Mouse (Mus musculus) neural tube, embryonic 15.5 days (tissue): ENCODE results near the gene Chrnb2. TPM values are rescaled to one million over a fixed set of nuclear protein-coding genes. Genes with fewer than 3 reads are reported as not detected.
"Not testable (repeated sequence)": the region's sequence is repeated elsewhere in the genome, so short reads cannot be mapped to it uniquely, and the experiment has no call there.

ENCODE experiments used
- ATAC-seq: fragments of 200-750 bp; cut with Nextera tagmentation; 2 replicates; pipeline ENCODE4 v1.8.0; 2017; ENCODE audit warnings: mild to moderate bottlenecking, moderate TSS enrichment, moderate library complexity; ENCODE audit not compliant: low FRiP score
- H3K27ac ChIP-seq: fragments of 300-500 bp; sonication (generic); replicated peaks from 2 replicates; pipeline ENCODE4 v1.5.1; 2015; ENCODE audit warnings: mild to moderate bottlenecking, inconsistent platforms
- H3K27me3 ChIP-seq: fragments of 300-500 bp; sonication (generic); replicated peaks from 2 replicates; pipeline ENCODE4 v1.6.1; 2015; ENCODE audit warnings: inconsistent platforms
- H3K36me3 ChIP-seq: fragments of 300-500 bp; sonication (generic); 2 replicates; pipeline ENCODE4 v1.6.1; 2015; ENCODE audit warnings: inconsistent platforms
- H3K4me1 ChIP-seq: fragments of 300-500 bp; sonication (generic); 2 replicates; pipeline ENCODE4 v1.6.1; 2015; ENCODE audit warnings: inconsistent platforms
- H3K4me2 ChIP-seq: fragments of 300-500 bp; sonication (generic); 2 replicates; pipeline ENCODE4 v1.6.1; 2015; ENCODE audit warnings: inconsistent platforms, mild to moderate bottlenecking, moderate library complexity
- H3K4me3 ChIP-seq: fragments of 300-500 bp; sonication (generic); replicated peaks from 2 replicates; pipeline ENCODE4 v1.5.1; 2015; ENCODE audit warnings: mild to moderate bottlenecking, inconsistent platforms
- H3K9ac ChIP-seq: fragments of 300-500 bp; sonication (generic); replicated peaks from 2 replicates; pipeline ENCODE4 v1.6.1; 2015; ENCODE audit warnings: mild to moderate bottlenecking, inconsistent platforms
- H3K9me3 ChIP-seq: fragments of 300-500 bp; sonication (generic); replicated peaks from 2 replicates; pipeline ENCODE4 v1.6.1; 2016; ENCODE audit warnings: inconsistent platforms
- WGBS: fragments of 180-500 bp; shearing (Covaris S2); methylation state at CpG from one replicate; pipeline ENCODE4 v1.1.7; 2015; ENCODE audit warnings: mixed read lengths; 5-methylcytosine and 5-hydroxymethylcytosine counted together
- polyA plus RNA-seq: library from polyadenylated mRNA; unstranded; fragments of >200 nt; fragmentation: Nextera tagmentation; extraction: Ambion mirVana; gene quantifications from 2 replicates; pipeline ENCODE4 v1.2.1, GENCODE M21; 2015

The Chrnb2 gene
- polyA plus RNA-seq, 1 experiment from 2014 or later, result 22.5 TPM

DNA sequence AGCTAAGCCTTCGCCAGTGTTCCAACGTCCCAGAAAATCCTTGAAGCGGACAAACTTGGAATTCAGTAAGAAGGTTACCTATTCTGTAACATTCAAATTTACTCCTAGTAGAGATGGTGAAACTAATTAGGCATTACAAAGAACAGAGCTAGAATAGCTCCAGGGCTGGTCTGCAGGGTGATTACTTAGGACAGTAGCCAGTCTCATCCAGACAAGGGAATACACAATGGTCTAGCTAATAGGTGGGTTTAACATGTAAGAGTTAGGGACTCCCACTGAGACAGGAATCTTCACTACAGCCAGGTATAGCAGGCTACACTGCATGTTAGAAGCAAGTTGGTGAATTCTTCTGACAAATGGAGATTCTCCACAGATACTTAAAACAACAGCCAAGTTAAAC, 35.6 kb upstream of the Chrnb2 start:
- not testable (repeated sequence) for H3K27ac ChIP-seq, H3K4me2 ChIP-seq, ATAC-seq, H3K9me3 ChIP-seq, H3K36me3 ChIP-seq, H3K9ac ChIP-seq, H3K4me1 ChIP-seq, H3K27me3 ChIP-seq, H3K4me3 ChIP-seq
- WGBS, result 52% methylated on average over 3 of the region's 3 CpGs

DNA sequence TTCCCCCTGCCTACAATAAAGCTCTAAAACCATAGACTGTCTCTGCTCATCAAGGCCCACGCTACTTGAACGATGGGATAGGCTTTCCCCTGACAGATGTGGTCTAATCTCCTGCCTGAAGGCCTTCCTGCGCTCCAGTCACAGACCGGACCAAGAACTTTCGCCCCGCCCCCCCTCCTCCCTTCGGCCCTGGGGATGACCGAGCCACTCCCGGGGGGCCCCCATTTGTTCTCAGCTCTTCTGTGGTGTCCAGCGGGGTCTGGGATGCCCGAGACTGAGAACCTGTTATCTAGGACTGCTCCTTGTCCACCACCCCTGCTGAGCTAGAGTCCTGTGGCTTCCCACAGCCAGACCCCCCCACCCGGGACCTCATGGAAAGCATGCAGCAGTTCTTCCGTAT, 35.0 kb upstream of the Chrnb2 start:
- 6% methylated on average over 13 of the region's 13 CpGs for WGBS
- Histone ChIP-seq H3K9ac (no peak overlapping the region), H3K27ac (no peak overlapping the region), H3K36me3 (no peaks in the 10 kb centered on the region), H3K4me1 (peaks cover 4% of the 10 kb centered on the region; the same call in 1 of the 2 replicates), H3K9me3 (no peaks in the 10 kb centered on the region), H3K27me3 (no peaks in the 10 kb centered on the region), H3K4me2 (peak overlapping the region; percentile 20), H3K4me3 (no peak overlapping the region)
- no peak for ATAC-seq

DNA sequence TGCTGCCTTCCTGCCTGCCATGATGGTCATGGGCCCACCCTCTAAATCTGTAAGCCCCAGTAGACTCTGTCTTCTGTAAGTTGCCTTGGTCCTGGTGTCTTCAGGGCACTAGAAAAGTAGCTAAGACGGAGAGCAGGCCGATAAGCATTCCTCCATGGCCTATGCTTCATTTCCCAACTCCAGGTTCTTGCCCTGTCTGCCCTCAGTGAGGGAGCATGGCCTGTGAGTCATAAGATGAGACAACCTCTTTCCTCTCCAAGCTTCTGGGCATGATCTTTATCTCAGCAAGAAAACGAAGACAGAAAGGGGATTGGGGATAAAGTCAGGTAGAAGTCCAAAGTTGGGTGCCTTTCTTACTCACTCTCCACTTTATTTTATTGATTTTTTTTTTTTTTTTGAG, 34.1 kb upstream of the Chrnb2 start:
- no peak overlapping the region for H3K27ac ChIP-seq
- no peak for ATAC-seq
- WGBS, result 88% methylated on average over 3 of the region's 3 CpGs

DNA sequence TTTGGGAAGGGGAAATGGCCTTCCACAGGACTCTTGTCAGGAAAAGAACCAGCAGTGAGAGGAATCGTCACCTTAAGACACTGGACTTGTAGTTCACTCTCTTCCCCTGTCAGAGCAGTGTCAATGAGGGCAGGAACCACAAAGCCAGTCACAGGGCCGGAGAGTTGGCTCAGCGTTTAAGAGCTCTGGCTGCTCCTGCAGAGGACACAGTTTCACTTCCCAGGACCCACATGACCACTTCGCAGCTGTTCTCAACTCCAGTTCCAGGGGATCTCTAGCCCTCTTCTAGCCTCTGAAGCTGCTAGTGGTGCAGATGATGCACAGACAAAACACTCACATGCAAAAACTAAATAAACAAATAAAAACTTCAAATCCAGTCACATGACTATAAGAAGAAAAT, 31.9 kb upstream of the Chrnb2 start:
- H3K9me3 ChIP-seq, result no peaks in the 10 kb centered on the region
- no peak for ATAC-seq
- no peak overlapping the region for H3K9ac ChIP-seq
- H3K27ac ChIP-seq, result no peak overlapping the region
- H3K27me3 ChIP-seq, result no peaks in the 10 kb centered on the region
- no peak overlapping the region for H3K4me2 ChIP-seq
- 63% methylated on average over 4 of the region's 4 CpGs for whole genome bisulfite sequencing
- peaks cover 4% of the 10 kb centered on the region; the same call in 1 of the 2 replicates for H3K4me1 ChIP-seq
- H3K36me3 ChIP-seq, result no peaks in the 10 kb centered on the region
- H3K4me3 ChIP-seq, result no peak overlapping the region

More for the DNA sequence above, 34.1 kb upstream of the Chrnb2 start:
- Histone ChIP-seq H3K4me1 (peaks cover 4% of the 10 kb centered on the region; the same call in 1 of the 2 replicates), H3K4me2 (no peak overlapping the region), H3K27me3 (no peaks in the 10 kb centered on the region), H3K9ac (no peak overlapping the region), H3K36me3 (no peaks in the 10 kb centered on the region), H3K4me3 (no peak overlapping the region), H3K9me3 (no peaks in the 10 kb centered on the region)

DNA sequence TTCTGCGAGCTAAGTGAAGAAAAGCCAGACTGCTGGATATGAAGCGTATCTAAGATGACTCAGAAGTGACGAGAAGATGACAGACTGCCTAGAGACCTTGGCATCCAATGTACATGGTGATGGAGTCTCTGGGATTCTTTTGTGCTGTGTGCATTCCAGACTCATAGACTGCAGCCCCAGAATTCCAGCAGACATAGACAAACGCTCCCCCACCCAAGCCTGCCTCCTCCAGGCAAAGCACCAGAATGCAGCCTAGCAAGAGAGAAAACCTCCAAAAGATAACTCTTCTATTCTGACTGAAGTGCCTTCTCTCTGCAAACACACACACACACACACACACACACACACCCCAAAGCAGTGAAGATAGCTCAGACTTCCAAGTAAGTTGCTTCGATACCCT, 31.3 kb upstream of the Chrnb2 start:
- Histone ChIP-seq H3K4me3 (no peak overlapping the region), H3K9me3 (no peaks in the 10 kb centered on the region), H3K9ac (no peak overlapping the region), H3K36me3 (no peaks in the 10 kb centered on the region), H3K4me2 (no peak overlapping the region), H3K27ac (no peak overlapping the region), H3K4me1 (peaks cover 4% of the 10 kb centered on the region; the same call in 1 of the 2 replicates), H3K27me3 (no peaks in the 10 kb centered on the region)
- no peak for ATAC-seq
- WGBS, result 81% methylated on average over 5 of the region's 5 CpGs

DNA sequence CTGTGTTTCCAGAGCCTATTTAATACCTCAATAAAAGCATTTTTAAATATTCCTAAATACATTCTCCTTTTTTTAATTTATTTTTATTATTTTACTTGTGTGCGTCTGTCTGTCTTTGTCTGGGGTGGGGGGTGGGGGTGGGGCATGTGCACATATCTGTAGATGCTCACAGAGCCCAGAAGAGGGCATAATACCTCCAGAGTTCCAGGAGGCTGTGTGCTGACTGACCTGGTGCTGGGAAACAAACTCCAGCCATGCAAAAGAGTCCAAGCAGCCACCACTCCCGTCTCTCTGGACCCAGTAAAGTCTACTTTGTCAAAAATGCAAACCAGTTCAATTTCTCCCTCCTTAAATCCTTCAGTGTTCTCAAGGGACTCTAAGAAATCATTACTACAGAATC, 30.2 kb upstream of the Chrnb2 start:
- Histone ChIP-seq H3K4me2 (no peak overlapping the region), H3K27me3 (no peaks in the 10 kb centered on the region), H3K4me1 (peaks cover 2% of the 10 kb centered on the region; the same call in 1 of the 2 replicates), H3K9me3 (no peaks in the 10 kb centered on the region), H3K4me3 (no peak overlapping the region), H3K27ac (no peak overlapping the region), H3K36me3 (no peaks in the 10 kb centered on the region), H3K9ac (no peak overlapping the region)
- 71% methylated on average over 2 of the region's 2 CpGs for WGBS
- ATAC-seq, result no peak

DNA sequence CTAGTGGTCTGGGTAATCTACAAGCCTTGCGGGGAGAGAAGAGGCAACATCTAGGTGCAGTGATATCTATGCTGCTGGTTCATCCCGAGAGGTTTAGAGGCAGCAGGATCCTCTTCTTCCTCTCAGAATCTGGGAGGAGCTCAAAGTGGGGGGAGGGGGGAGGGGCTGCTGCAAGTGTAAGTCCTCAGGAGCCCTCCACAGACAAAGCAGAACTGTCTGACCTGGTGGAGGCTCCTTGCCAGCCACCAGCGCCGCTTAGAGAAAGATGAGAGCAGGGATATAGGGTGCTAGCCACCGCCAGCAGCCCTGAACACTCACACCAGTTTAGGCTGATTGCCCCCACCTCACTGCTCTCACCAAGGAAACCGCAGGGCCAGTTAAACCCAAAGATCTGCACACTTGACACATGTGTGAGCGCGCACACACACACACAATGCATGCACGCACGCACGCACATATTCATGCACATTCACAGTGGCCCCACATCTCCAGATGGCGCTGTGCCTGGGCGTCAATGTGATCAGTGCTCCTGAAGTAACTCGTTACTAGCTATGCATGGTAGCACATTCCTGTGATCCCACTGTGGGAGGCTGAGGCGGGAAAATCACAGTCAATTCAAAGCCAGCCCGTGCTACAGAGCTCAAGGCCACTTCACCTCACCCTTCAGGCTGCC, 24.4 kb upstream of the Chrnb2 start:
- 76% methylated on average over 16 of the region's 16 CpGs for WGBS
- H3K27ac ChIP-seq, result no peak overlapping the region

DNA sequence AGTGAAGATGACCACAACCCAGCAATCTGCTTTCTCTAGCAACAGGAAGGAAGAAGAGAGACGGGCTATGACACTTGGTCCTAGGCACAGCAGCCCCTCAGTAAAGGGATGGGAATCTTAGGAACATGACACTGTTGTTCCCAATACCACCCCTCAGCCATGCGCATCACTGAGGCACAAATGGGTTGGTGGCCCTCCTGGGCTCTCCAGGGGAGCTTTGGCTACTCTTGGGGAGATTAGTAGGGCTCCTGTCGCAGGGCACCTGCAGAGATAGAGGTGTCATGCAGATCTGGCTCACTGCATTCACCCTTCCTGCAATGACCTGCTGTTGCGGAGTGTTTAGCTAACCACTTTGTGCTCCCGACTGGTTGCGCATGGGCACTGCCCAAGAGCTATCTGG, 21.8 kb upstream of the Chrnb2 start:
- Histone ChIP-seq H3K27ac (no peak overlapping the region), H3K27me3 (no peaks in the 10 kb centered on the region), H3K4me2 (no peak overlapping the region), H3K4me3 (no peak overlapping the region), H3K36me3 (peaks cover 25% of the 10 kb centered on the region), H3K9me3 (no peaks in the 10 kb centered on the region), H3K9ac (no peak overlapping the region), H3K4me1 (peaks cover 11% of the 10 kb centered on the region)
- WGBS, result 80% methylated on average over 6 of the region's 6 CpGs
- no peak for ATAC-seq

More for the DNA sequence above, 24.4 kb upstream of the Chrnb2 start:
- no peak overlapping the region for H3K4me2 ChIP-seq
- H3K4me3 ChIP-seq, result no peak overlapping the region
- no peaks in the 10 kb centered on the region; the same call in 1 of the 2 replicates for H3K36me3 ChIP-seq
- ATAC-seq, result no peak
- H3K9me3 ChIP-seq, result no peaks in the 10 kb centered on the region
- H3K9ac ChIP-seq, result no peak overlapping the region
- no peaks in the 10 kb centered on the region for H3K27me3 ChIP-seq
- peaks cover 11% of the 10 kb centered on the region for H3K4me1 ChIP-seq

DNA sequence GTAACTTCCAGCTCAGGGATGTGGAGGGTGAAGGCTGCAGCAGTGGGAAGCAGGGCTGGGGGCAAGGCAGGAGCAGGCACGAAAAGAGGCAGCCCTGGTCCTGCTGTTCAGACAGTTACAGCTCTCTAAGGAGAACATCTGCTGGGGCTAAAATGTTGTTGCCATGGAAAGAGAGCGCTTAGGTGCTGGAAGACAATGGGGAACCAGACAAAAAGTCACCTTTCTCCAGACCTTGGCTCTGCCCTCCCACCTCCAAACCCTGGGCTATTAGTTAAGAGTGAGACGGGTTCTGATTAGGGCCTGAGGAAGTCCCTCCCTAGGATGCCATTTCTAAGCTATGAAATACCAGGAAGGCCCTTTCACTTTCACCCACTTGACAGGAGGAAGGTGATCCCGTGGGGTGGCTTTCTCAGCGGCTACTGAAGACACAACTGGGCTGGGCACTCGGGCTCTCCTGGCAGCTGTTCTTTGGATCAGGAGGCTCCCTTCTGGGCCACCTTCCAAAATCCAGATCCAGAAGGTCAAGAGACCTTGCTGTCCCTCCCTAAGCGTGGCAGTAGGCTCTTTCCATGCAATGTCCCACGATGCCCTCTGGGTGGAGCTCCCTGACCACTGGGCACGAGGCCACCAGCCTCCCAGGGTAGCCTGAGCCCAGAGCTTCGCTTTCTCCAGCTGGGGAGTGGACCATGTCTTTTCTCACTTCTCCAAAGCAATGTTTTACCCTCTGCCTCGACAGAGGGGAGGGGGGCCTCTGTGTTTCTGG, 20.7 kb upstream of the Chrnb2 start:
- Histone ChIP-seq H3K4me1 (peaks cover 11% of the 10 kb centered on the region), H3K9ac (no peak overlapping the region), H3K4me3 (no peak overlapping the region), H3K4me2 (no peak overlapping the region), H3K27me3 (no peaks in the 10 kb centered on the region), H3K9me3 (no peaks in the 10 kb centered on the region), H3K36me3 (peaks cover 36% of the 10 kb centered on the region), H3K27ac (no peak overlapping the region)
- ATAC-seq, result no peak
- WGBS, result 21% methylated on average over 11 of the region's 11 CpGs

DNA sequence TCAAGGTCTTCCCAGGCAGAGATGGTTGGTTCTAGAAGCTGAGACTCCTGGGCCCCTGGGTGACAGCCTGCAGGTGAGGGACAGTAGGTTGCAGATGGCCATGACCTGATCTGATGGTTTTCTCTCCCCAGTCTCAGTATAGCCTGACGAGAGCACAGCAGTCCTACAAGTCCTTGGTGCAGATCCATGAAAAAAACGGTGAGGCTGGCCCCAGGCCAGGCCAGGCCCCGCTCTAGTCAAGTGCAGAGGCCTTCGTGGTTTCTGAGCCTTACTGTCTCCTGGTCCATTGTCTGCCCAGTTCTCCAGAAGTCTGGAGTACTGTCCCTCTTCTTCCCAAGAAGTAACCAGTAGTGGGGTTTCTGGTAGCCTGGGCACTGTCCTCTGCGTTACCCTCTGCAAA, 17.2 kb upstream of the Chrnb2 start:
- H3K9me3 ChIP-seq, result no peaks in the 10 kb centered on the region
- no peak overlapping the region for H3K4me2 ChIP-seq
- 88% methylated on average over 5 of the region's 5 CpGs for WGBS
- H3K27me3 ChIP-seq, result no peaks in the 10 kb centered on the region
- no peak for ATAC-seq
- H3K4me3 ChIP-seq, result no peak overlapping the region
- H3K27ac ChIP-seq, result no peak overlapping the region
- peaks cover 69% of the 10 kb centered on the region for H3K36me3 ChIP-seq
- H3K9ac ChIP-seq, result no peak overlapping the region
- H3K4me1 ChIP-seq, result peaks cover 11% of the 10 kb centered on the region

DNA sequence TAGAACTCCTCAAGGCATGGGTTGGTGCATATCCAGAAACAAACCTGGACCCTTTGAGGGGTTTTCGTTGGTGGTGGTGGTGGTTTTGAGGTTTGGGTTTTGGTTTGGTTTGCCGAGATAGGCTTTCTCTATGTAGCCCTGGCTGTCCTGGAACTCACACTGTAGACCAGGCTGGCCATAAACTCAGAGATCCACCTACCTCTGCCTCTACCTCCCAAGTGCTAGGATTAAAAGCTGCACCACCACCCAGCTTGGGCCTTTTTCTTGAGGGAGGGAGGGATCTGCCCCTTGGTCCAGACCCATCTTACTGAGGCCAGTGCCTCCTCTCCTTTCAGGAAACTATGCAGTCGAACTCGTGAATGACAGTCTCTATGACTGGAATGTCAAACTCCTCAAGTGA, 15.7 kb upstream of the Chrnb2 start:
- Histone ChIP-seq H3K4me2 (no peak overlapping the region), H3K9ac (no peak overlapping the region), H3K27me3 (no peaks in the 10 kb centered on the region), H3K4me3 (no peak overlapping the region), H3K27ac (no peak overlapping the region), H3K36me3 (peaks cover 76% of the 10 kb centered on the region), H3K9me3 (no peaks in the 10 kb centered on the region), H3K4me1 (peaks cover 16% of the 10 kb centered on the region)
- ATAC-seq, result no peak
- WGBS, result 89% methylated on average over 4 of the region's 4 CpGs

DNA sequence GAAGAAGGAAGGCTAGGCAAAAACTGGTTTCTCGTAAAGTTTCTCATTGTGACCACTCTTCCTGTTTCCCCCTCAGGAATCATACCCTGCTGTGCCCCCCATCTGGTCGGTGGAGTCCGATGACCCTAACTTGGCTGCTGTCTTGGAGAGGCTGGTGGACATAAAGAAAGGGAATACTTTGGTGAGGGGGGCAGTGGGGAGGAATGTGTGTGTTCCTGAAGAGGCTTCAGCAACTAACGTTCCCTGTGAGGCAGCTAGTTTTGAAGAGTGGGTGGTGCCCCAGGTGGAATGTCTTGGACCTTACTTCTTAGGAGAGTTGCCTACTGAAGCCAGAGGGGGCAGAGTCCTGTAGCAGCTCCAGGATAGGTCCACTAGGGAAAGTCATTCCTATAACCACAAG, 11.6 kb upstream of the Chrnb2 start:
- peaks cover 34% of the 10 kb centered on the region for H3K4me1 ChIP-seq
- ATAC-seq, result no peak
- H3K9me3 ChIP-seq, result no peaks in the 10 kb centered on the region
- H3K27ac ChIP-seq, result no peak overlapping the region
- H3K9ac ChIP-seq, result no peak overlapping the region
- peaks cover 48% of the 10 kb centered on the region for H3K36me3 ChIP-seq
- WGBS, result 84% methylated on average over 4 of the region's 4 CpGs
- no peak overlapping the region for H3K4me3 ChIP-seq
- peak overlapping the region; percentile 89; the same call in 1 of the 2 replicates for H3K4me2 ChIP-seq
- no peaks in the 10 kb centered on the region for H3K27me3 ChIP-seq
